Mouse (Mus musculus): ENCODE measurements around the gene Prdm10. TPM values are rescaled to one million over a fixed set of nuclear protein-coding genes. Genes with fewer than 3 reads are reported as not detected.

Gene Prdm10
- polyA plus RNA-seq, 1 experiment = 30.2 TPM

GRCm38 (mm10) chr9:31266013-31266659 is 14.2 kb upstream of the Prdm10 start:
- TF ChIP-seq POLR2A (IDR thresholded peaks at IDR 0.05; ENCODE audit: borderline replicate concordance, extremely low read depth, insufficient read depth, insufficient read length, poor library complexity, severe bottlenecking) (no peak), CTCF (IDR thresholded peaks at IDR 0.05; ENCODE audit: borderline replicate concordance, extremely low read depth, insufficient read depth, insufficient read length) (no peak)
- peak; percentile 91 for DNase-seq (ENCODE audit: low read depth)

- TF ChIP-seq CTCF (IDR thresholded peaks at IDR 0.05; ENCODE audit: borderline replicate concordance, extremely low read depth, insufficient read depth, insufficient read length) (no peak), POLR2A (IDR thresholded peaks at IDR 0.05; ENCODE audit: borderline replicate concordance, extremely low read depth, insufficient read depth, insufficient read length, poor library complexity, severe bottlenecking) (no peak)
Measured at GRCm38 (mm10) chr9:31271221-31272015, 8.9 kb upstream of the Prdm10 start.

GRCm38 (mm10) chr9:31272160-31272559 is 8.2 kb upstream of the Prdm10 start:
- TF ChIP-seq CTCF (IDR thresholded peaks at IDR 0.05; ENCODE audit: borderline replicate concordance, extremely low read depth, insufficient read depth, insufficient read length) (no peak), POLR2A (IDR thresholded peaks at IDR 0.05; ENCODE audit: borderline replicate concordance, extremely low read depth, insufficient read depth, insufficient read length, poor library complexity, severe bottlenecking) (no peak)
- no peak for DNase-seq (ENCODE audit: low read depth)

More at GRCm38 (mm10) chr9:31271221-31272015, 8.9 kb upstream of the Prdm10 start:
- no peak for DNase-seq (ENCODE audit: low read depth)

GRCm38 (mm10) chr9:31278651-31279050 is 1.7 kb upstream of the Prdm10 start:
- no peak for TF ChIP-seq POLR2A (IDR thresholded peaks at IDR 0.05; ENCODE audit: borderline replicate concordance, extremely low read depth, insufficient read depth, insufficient read length, poor library complexity, severe bottlenecking)
- no peak for TF ChIP-seq CTCF (IDR thresholded peaks at IDR 0.05; ENCODE audit: borderline replicate concordance, extremely low read depth, insufficient read depth, insufficient read length)
- DNase-seq (ENCODE audit: low read depth) = no peak

- no peak for DNase-seq (ENCODE audit: low read depth)
- TF ChIP-seq POLR2A (IDR thresholded peaks at IDR 0.05; ENCODE audit: borderline replicate concordance, extremely low read depth, insufficient read depth, insufficient read length, poor library complexity, severe bottlenecking) (no peak), CTCF (IDR thresholded peaks at IDR 0.05; ENCODE audit: borderline replicate concordance, extremely low read depth, insufficient read depth, insufficient read length) (no peak)
Measured at GRCm38 (mm10) chr9:31279306-31279705, 1.0 kb upstream of the Prdm10 start.

- TF ChIP-seq CTCF (IDR thresholded peaks at IDR 0.05; ENCODE audit: borderline replicate concordance, extremely low read depth, insufficient read depth, insufficient read length) (no peak), POLR2A (IDR thresholded peaks at IDR 0.05; ENCODE audit: borderline replicate concordance, extremely low read depth, insufficient read depth, insufficient read length, poor library complexity, severe bottlenecking) (peak; percentile 16; the same call in 1 of the 2 replicates)
- DNase-seq (ENCODE audit: low read depth) = peak; percentile 99
Measured at GRCm38 (mm10) chr9:31279885-31280365, 413 bp upstream of the Prdm10 start.

- no peak for TF ChIP-seq CTCF (IDR thresholded peaks at IDR 0.05; ENCODE audit: borderline replicate concordance, extremely low read depth, insufficient read depth, insufficient read length)
- peak; percentile 3 for TF ChIP-seq POLR2A (IDR thresholded peaks at IDR 0.05; ENCODE audit: borderline replicate concordance, extremely low read depth, insufficient read depth, insufficient read length, poor library complexity, severe bottlenecking)
- DNase-seq (ENCODE audit: low read depth) = peak; percentile 75
Measured at GRCm38 (mm10) chr9:31281011-31281662, 799 bp downstream of the Prdm10 start.

GRCm38 (mm10) chr9:31281663-31282015 is 1.3 kb downstream of the Prdm10 start:
- peak; percentile 75 for DNase-seq (ENCODE audit: low read depth)
- TF ChIP-seq POLR2A (IDR thresholded peaks at IDR 0.05; ENCODE audit: borderline replicate concordance, extremely low read depth, insufficient read depth, insufficient read length, poor library complexity, severe bottlenecking) (no peak), CTCF (IDR thresholded peaks at IDR 0.05; ENCODE audit: borderline replicate concordance, extremely low read depth, insufficient read depth, insufficient read length) (no peak)

GRCm38 (mm10) chr9:31282536-31282935 is 2.2 kb downstream of the Prdm10 start:
- DNase-seq (ENCODE audit: low read depth) = peak; percentile 71
- TF ChIP-seq POLR2A (IDR thresholded peaks at IDR 0.05; ENCODE audit: borderline replicate concordance, extremely low read depth, insufficient read depth, insufficient read length, poor library complexity, severe bottlenecking) (no peak), CTCF (IDR thresholded peaks at IDR 0.05; ENCODE audit: borderline replicate concordance, extremely low read depth, insufficient read depth, insufficient read length) (no peak)

- DNase-seq (ENCODE audit: low read depth) = no peak
- TF ChIP-seq CTCF (IDR thresholded peaks at IDR 0.05; ENCODE audit: borderline replicate concordance, extremely low read depth, insufficient read depth, insufficient read length) = no peak
- TF ChIP-seq POLR2A (IDR thresholded peaks at IDR 0.05; ENCODE audit: borderline replicate concordance, extremely low read depth, insufficient read depth, insufficient read length, poor library complexity, severe bottlenecking) = no peak
Measured at GRCm38 (mm10) chr9:31283044-31283443, 2.7 kb downstream of the Prdm10 start.

- TF ChIP-seq CTCF (IDR thresholded peaks at IDR 0.05; ENCODE audit: borderline replicate concordance, extremely low read depth, insufficient read depth, insufficient read length) = no peak
- no peak for TF ChIP-seq POLR2A (IDR thresholded peaks at IDR 0.05; ENCODE audit: borderline replicate concordance, extremely low read depth, insufficient read depth, insufficient read length, poor library complexity, severe bottlenecking)
Measured at GRCm38 (mm10) chr9:31283911-31284310, 3.6 kb downstream of the Prdm10 start.

More at GRCm38 (mm10) chr9:31283911-31284310, 3.6 kb downstream of the Prdm10 start:
- DNase-seq (ENCODE audit: low read depth) = no peak

All from brain, embryonic 14.5 days (tissue).